ENCODE assay signal across 8 mouse cellular contexts in the genomic region with DNA sequence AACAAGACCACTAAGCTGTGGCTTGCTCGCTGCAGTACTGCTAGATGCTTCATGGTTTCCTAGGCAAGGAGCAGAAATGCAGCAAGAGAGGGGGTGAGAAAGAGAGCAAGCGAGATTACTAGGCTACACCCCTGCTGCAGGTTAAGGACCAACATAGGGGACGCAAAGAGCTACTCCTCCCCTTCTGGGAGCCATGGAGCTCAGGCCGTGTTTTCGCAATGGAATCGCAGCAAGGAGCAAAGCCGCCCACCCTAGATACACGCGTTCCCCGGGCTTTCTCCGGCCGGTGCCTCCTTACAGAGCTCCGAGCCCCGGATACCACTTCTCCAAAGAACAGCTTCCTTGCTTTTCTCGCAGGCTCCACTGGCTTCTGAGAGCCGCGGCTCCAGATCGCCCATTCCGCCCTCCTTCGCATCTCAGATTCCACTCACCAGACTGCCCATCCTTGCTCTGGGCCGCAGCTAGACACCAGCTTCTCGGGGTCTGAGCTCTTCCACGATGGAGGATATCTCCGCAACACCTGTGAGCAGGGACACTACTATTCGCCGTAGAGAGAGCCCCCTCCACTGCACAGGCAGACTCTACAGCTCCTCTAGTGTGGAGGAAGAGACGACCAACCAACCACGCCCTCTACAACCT. TPM values are rescaled to one million over a fixed set of nuclear protein-coding genes. Genes with fewer than 3 reads are reported as not detected.
DNase-seq lines count a peak whose midpoint lies in the region; ATAC-seq lines count a peak whose summit lies in the region.

A gene (minus strand): TSS at position 629 of the 639 bp plus-strand sequence.

- no peaks in the 10 kb centered on the region for H3K27me3 ChIP-seq in intestine, embryonic 15.5 days (replicated peaks)

- no peaks in the 10 kb centered on the region for H3K36me3 ChIP-seq in intestine, embryonic 15.5 days
- H3K36me3 ChIP-seq in macrophage (ENCODE audit: inconsistent target): no peaks in the 10 kb centered on the region

- no peaks in the 10 kb centered on the region for H3K9me3 ChIP-seq in intestine, embryonic 15.5 days

- H3K4me3 ChIP-seq in intestine, embryonic 15.5 days (replicated peaks): peak within 1 kb of the TSS; percentile 58
- peak within 1 kb of the TSS; percentile 15 for H3K4me3 ChIP-seq in macrophage (ENCODE audit: inconsistent target)

- peak; percentile 93 for ATAC-seq in intestine, embryonic 15.5 days

- peak within 1 kb of the TSS; percentile 67 for H3K27ac ChIP-seq in intestine, embryonic 15.5 days
- no peak within 1 kb of the TSS for H3K27ac ChIP-seq in macrophage

- peak; percentile 43 for DNase-seq in adrenal gland, adult 2 months
- DNase-seq in embryo, embryonic 11.5 days (ENCODE audit: low read depth, low spot score): peak; percentile 19
- no peak for DNase-seq in gonadal fat pad, adult 2 months (ENCODE audit: low read depth)
- DNase-seq in left cerebral cortex, adult 9 months (ENCODE audit: low spot score in 2 of 2): peak; percentile 19 to 58
- DNase-seq in right cerebral cortex, adult 18-20 months: peak; percentile 60
- peak; percentile 41 for DNase-seq in urinary bladder, postnatal 14 days (ENCODE audit: low spot score)

- H3K79me2 ChIP-seq in macrophage (ENCODE audit: inconsistent target): no peaks in the 10 kb centered on the region

- H3K4me1 ChIP-seq in intestine, embryonic 15.5 days (replicated peaks): 0 out of 2 replicates have a peak, but pooled peaks cover 2% of the 10 kb centered on the region

- WGBS in intestine, embryonic 15.5 days: 2% methylated on average over 28 of the region's 28 CpGs
- WGBS in macrophage (ENCODE audit: missing documents): 2% methylated on average over 25 of the region's 28 CpGs

- peak within 1 kb of the TSS; percentile 59 for H3K9ac ChIP-seq in intestine, embryonic 15.5 days

- H3K4me2 ChIP-seq in intestine, embryonic 15.5 days (replicated peaks): peak within 1 kb of the TSS; percentile 84

RNA-seq across cellular contexts. Expression of the gene that starts here (rescaled TPM):
- total RNA-seq in adrenal gland, adult 2 months (2021): 10 to 100 TPM; 39.9 to 67.3 TPM
- 25.4 and 27.2 TPM in 2 replicates for polyA plus RNA-seq in adrenal gland, adult 2 months (2012; rRNA removed)
- 84.0 and 113 TPM in 2 replicates for polyA plus RNA-seq in gonadal fat pad, adult 2 months (2012; rRNA removed)
- polyA plus RNA-seq in intestine, embryonic 15.5 days (2015; fragmentation: Nextera tagmentation; extraction: Ambion mirVana): 36.5 and 37.4 TPM in 2 replicates
- 10 to 100 TPM in 9 of 26 experiments, 1 to 10 TPM in 15, under 1 TPM in 1, not detected in 1; 0.86 to 63.9 (median 4.1) TPM for total RNA-seq in macrophage (2018; cell fraction: chromatin; rRNA removed)
- 10 to 100 TPM in 6 of 26 experiments, 1 to 10 TPM in 20; 1.5 to 21.0 (median 6.6) TPM for total RNA-seq in macrophage (2018; cell fraction: cytosol; rRNA removed)
- total RNA-seq in macrophage (2018; cell fraction: nucleus; rRNA removed): 100 to 1,000 TPM in 1 of 26 experiments, 10 to 100 TPM in 11, 1 to 10 TPM in 14; 2.3 to 122 (median 8.7) TPM
- 2.0 to 8.2 TPM (median 3.1 TPM) in 3 replicates for polyA plus RNA-seq in macrophage (2018)
